8 mouse cellular contexts compared by ENCODE assay signal in the genomic region with DNA sequence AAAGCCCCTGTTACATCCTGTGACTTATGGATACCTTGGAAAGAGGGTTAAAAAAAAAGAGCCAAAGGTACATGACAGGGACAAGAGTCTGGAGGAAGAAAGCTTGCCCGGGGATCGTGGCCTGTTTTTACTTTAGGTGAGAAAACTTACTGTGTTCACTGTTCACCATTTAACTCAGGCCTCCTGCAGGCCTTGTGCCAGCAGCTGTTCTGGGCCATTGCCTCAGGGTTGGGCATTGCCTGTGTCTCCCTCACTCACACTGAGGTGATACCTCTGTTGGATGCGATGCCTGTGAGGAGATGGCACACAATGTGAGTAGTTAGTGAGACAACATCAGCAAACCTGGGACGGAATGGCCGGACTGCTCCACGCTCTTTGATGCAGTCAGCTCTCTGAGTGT. TPM values are rescaled to one million over a fixed set of nuclear protein-coding genes. Genes with fewer than 3 reads are reported as not detected.
A peak's percentile ranks its signal among the peaks of the same experiment; 100 is the strongest.
DNase-seq lines count a peak whose midpoint lies in the region; ATAC-seq lines count a peak whose summit lies in the region.

No protein-coding gene starts in this region.

- 88% methylated on average over 6 of the region's 6 CpGs for WGBS in heart, embryonic 15.5 days
- 94% methylated on average over 6 of the region's 6 CpGs for WGBS in forebrain, embryonic 15.5 days
- 90% methylated on average over 6 of the region's 6 CpGs for whole genome bisulfite sequencing in neural tube, embryonic 13.5 days

- H3K9ac ChIP-seq in heart, embryonic 15.5 days = no peak overlapping the region
- no peak overlapping the region for H3K9ac ChIP-seq in forebrain, embryonic 15.5 days (replicated peaks)
- no peak overlapping the region for H3K9ac ChIP-seq in neural tube, embryonic 13.5 days

- intact Hi-C loops in heart, postnatal 10 days (cut with DNase I) = loop anchor here (5.0 kb wide), 1 partner anchor 125 kb away; no protein-coding TSS in a partner anchor

- peak overlapping the region; percentile 72 for H3K4me2 ChIP-seq in heart, embryonic 15.5 days
- peak overlapping the region; percentile 81 for H3K4me2 ChIP-seq in forebrain, embryonic 15.5 days (replicated peaks)
- peak overlapping the region; percentile 91 for H3K4me2 ChIP-seq in neural tube, embryonic 13.5 days

- peaks cover 16% of the 10 kb centered on the region for H3K4me1 ChIP-seq in heart, embryonic 15.5 days (replicated peaks)
- H3K4me1 ChIP-seq in forebrain, embryonic 15.5 days = peaks cover 19% of the 10 kb centered on the region
- H3K4me1 ChIP-seq in neural tube, embryonic 13.5 days (replicated peaks) = peaks cover 24% of the 10 kb centered on the region

- no peak for DNase-seq in heart, postnatal 10 days
- peak; percentile 46 for DNase-seq in kidney, postnatal 14 days
- no peak for DNase-seq in urinary bladder, adult 2 months (ENCODE audit: low spot score)
- DNase-seq in adrenal gland, postnatal 36 days = no peak

- peaks cover 12% of the 10 kb centered on the region for H3K36me3 ChIP-seq in heart, embryonic 15.5 days
- peaks cover 17% of the 10 kb centered on the region for H3K36me3 ChIP-seq in forebrain, embryonic 15.5 days
- H3K36me3 ChIP-seq in neural tube, embryonic 13.5 days = peaks cover 24% of the 10 kb centered on the region

- H3K4me3 ChIP-seq in heart, embryonic 15.5 days = peak overlapping the region; percentile 78; the same call in 1 of the 2 replicates
- H3K4me3 ChIP-seq in forebrain, embryonic 15.5 days = peak overlapping the region; percentile 69; the same call in 1 of the 2 replicates
- H3K4me3 ChIP-seq in neural tube, embryonic 13.5 days = peak overlapping the region; percentile 86

- no peak overlapping the region for H3K27ac ChIP-seq in heart, embryonic 15.5 days
- no peak overlapping the region for H3K27ac ChIP-seq in forebrain, embryonic 15.5 days (replicated peaks)
- H3K27ac ChIP-seq in neural tube, embryonic 13.5 days (replicated peaks) = no peak overlapping the region

- ATAC-seq in heart, embryonic 15.5 days (replicated peaks; ENCODE audit: insufficient number of reproducible peaks, insufficient read depth, low FRiP score, low read depth) = no peak
- no peak for ATAC-seq in forebrain, embryonic 15.5 days (replicated peaks)
- no peak for ATAC-seq in neural tube, embryonic 13.5 days (ENCODE audit: low read depth)
- ATAC-seq in monocyte, adult 5-6 weeks (replicated peaks; ENCODE audit: insufficient number of reproducible peaks, low FRiP score, low TSS enrichment, poor library complexity, severe bottlenecking) = no peak

- no peaks in the 10 kb centered on the region for H3K27me3 ChIP-seq in heart, embryonic 15.5 days
- 0 out of 2 replicates have a peak, but pooled peaks cover 5% of the 10 kb centered on the region for H3K27me3 ChIP-seq in forebrain, embryonic 15.5 days
- peaks cover 10% of the 10 kb centered on the region for H3K27me3 ChIP-seq in neural tube, embryonic 13.5 days

- no peaks in the 10 kb centered on the region for H3K9me3 ChIP-seq in heart, embryonic 15.5 days (replicated peaks)
- no peaks in the 10 kb centered on the region for H3K9me3 ChIP-seq in forebrain, embryonic 15.5 days
- H3K9me3 ChIP-seq in neural tube, embryonic 13.5 days = no peaks in the 10 kb centered on the region

RNA-seq across cellular contexts. Expression of a gene that starts 1.4 kb away (rescaled TPM):
- 18.7 and 25.6 TPM in 2 replicates for polyA plus RNA-seq in heart, embryonic 15.5 days (2015; fragmentation: Nextera tagmentation; extraction: Ambion mirVana)
- 10 to 100 TPM; 22.5 to 28.2 TPM for total RNA-seq in heart, postnatal 10 days (2021)
- 38.1 and 40.0 TPM in 2 replicates for polyA plus RNA-seq in forebrain, embryonic 15.5 days (2015; fragmentation: Nextera tagmentation; extraction: Ambion mirVana)
- polyA plus RNA-seq in neural tube, embryonic 13.5 days (2015; fragmentation: Nextera tagmentation; extraction: Ambion mirVana) = 33.0 and 33.1 TPM in 2 replicates
- 25.4 and 25.8 TPM in 2 replicates for polyA plus RNA-seq in urinary bladder, adult 2 months (2012; rRNA removed)
- total RNA-seq in monocyte, adult 5-6 weeks (2017) = 15.1 to 29.5 TPM (median 22.8 TPM) in 3 replicates
- 10 to 100 TPM; 37.3 to 42.7 TPM for total RNA-seq in adrenal gland, postnatal 36 days (2021)

RNA-seq across cellular contexts. Expression of a gene that starts 47.6 kb away (rescaled TPM):
- 1.3 and 2.7 TPM in 2 replicates for polyA plus RNA-seq in heart, embryonic 15.5 days (2015; fragmentation: Nextera tagmentation; extraction: Ambion mirVana)
- total RNA-seq in heart, postnatal 10 days (2021) = 10 to 100 TPM in 1 of 2 experiments, 1 to 10 TPM in 1; 6.1 to 17.1 TPM
- 0.19 and 0.23 TPM in 2 replicates for polyA plus RNA-seq in forebrain, embryonic 15.5 days (2015; fragmentation: Nextera tagmentation; extraction: Ambion mirVana)
- polyA plus RNA-seq in neural tube, embryonic 13.5 days (2015; fragmentation: Nextera tagmentation; extraction: Ambion mirVana) = 0.56 and 0.98 TPM in 2 replicates
- polyA plus RNA-seq in urinary bladder, adult 2 months (2012; rRNA removed) = 1.4 and 1.8 TPM in 2 replicates
- not detected in 3 replicates for total RNA-seq in monocyte, adult 5-6 weeks (2017)
- 1 to 10 TPM; 3.7 to 4.0 TPM for total RNA-seq in adrenal gland, postnatal 36 days (2021)

RNA-seq across cellular contexts. Expression of a gene that starts 54.0 kb away (rescaled TPM):
- 0.20 and 0.30 TPM in 2 replicates for polyA plus RNA-seq in heart, embryonic 15.5 days (2015; fragmentation: Nextera tagmentation; extraction: Ambion mirVana)
- total RNA-seq in heart, postnatal 10 days (2021) = not detected
- polyA plus RNA-seq in forebrain, embryonic 15.5 days (2015; fragmentation: Nextera tagmentation; extraction: Ambion mirVana) = 0.08 and 0.11 TPM in 2 replicates
- polyA plus RNA-seq in neural tube, embryonic 13.5 days (2015; fragmentation: Nextera tagmentation; extraction: Ambion mirVana) = 0.63 TPM in 1 of 2 replicates, not detected in the other
- polyA plus RNA-seq in urinary bladder, adult 2 months (2012; rRNA removed) = 0.04 TPM in 1 of 2 replicates, not detected in the other
- total RNA-seq in monocyte, adult 5-6 weeks (2017) = not detected in 3 replicates
- under 1 TPM in 1 of 2 experiments, not detected in 1; 0.72 TPM for total RNA-seq in adrenal gland, postnatal 36 days (2021)
